Mouse (Mus musculus): ENCODE results near the gene Thnsl2. TPM values are rescaled to one million over a fixed set of nuclear protein-coding genes. Genes with fewer than 3 reads are reported as not detected.

Thnsl2 gene
- polyA plus RNA-seq, 1 experiment from 2014 or later, result 12.6 TPM

DNA sequence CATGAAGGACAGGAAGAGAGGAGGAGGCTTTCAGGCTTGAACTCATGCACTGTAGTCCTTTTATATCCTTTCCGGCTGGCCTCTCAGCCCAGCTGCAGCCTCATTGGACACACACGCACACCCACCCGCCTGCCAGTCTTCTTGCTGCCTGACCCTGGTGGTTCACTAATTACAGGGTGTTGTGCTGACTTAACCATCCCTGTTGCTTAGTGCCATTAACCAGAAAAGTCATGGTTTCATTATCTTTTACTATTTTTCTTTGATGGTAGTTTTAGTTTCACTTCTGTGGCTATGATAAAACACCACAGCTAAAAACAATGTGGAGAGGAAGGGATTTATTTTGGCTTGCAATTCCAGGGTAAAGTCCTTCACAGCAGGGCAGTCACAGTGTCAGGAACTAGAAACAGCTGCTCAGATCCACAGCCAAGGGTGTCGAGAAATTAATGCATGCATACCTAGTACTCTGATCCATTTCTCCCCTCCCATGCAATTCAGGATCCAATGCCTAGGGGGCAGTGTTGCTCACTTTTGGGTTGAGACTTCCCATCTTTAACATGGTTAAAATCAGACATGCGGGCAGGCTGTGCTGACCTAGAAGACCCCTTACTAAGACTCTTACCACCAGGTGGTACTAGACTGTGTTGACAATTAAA, 12.6 kb upstream of the Thnsl2 start:
- no peaks in the 10 kb centered on the region for H3K27me3 ChIP-seq (replicated peaks)
- H3K4me1 ChIP-seq, result no peaks in the 10 kb centered on the region
- H3K27ac ChIP-seq, result no peak overlapping the region
- 80% methylated on average over 5 of the region's 5 CpGs for WGBS
- H3K9ac ChIP-seq, result no peak overlapping the region
- H3K4me3 ChIP-seq (replicated peaks), result no peak overlapping the region
- no peak overlapping the region for H3K4me2 ChIP-seq
- no peak for ATAC-seq (ENCODE audit: insufficient read depth, low FRiP score, low read depth)
- no peaks in the 10 kb centered on the region for H3K9me3 ChIP-seq
- no peaks in the 10 kb centered on the region for H3K36me3 ChIP-seq

DNA sequence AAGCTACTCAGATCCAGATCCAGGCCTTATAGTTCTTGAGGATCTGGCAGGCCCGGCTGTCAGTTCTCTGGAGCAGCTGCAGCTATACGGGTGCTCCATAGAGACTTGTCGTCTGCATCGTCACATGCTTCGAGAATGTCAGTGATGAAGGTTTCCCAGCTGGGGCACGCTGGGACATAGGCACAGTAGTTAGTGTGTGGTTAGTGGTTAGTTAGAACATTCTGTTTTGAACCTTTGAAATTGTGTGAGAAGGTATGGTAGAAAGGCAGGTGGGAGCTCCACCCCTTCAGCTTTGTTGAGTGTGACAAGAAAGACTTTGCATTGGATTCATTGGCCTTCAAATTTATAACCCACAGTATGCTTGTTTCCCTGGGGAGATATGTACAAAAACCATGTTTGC, 10.6 kb upstream of the Thnsl2 start:
- H3K4me2 ChIP-seq, result no peak overlapping the region
- H3K27me3 ChIP-seq (replicated peaks), result no peaks in the 10 kb centered on the region
- no peak overlapping the region for H3K4me3 ChIP-seq (replicated peaks)
- no peaks in the 10 kb centered on the region for H3K4me1 ChIP-seq
- H3K27ac ChIP-seq, result no peak overlapping the region
- WGBS, result 82% methylated on average over 6 of the region's 6 CpGs
- H3K9me3 ChIP-seq, result no peaks in the 10 kb centered on the region
- no peak overlapping the region for H3K9ac ChIP-seq
- no peak for ATAC-seq (ENCODE audit: insufficient read depth, low FRiP score, low read depth)
- no peaks in the 10 kb centered on the region for H3K36me3 ChIP-seq

DNA sequence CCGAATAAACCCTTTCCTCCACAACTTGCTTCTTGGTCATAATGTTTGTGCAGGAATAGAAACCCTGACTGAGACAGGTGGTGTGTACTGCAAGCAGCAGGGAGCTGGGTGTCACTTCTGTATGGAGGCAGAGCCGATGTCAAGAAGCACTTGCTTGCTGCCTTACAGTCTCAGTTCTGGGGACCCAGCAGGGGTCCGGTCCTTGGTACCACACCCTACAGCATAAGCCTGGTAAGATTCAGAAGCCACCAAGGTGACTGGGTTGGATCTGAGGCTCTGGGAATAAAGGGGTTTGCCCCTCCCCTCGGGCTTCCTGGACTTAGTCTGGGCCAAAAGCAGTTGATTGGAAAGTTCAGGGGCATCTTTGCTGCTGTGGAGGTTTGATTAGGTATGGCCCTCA, 9.2 kb upstream of the Thnsl2 start:
- no peak overlapping the region for H3K27ac ChIP-seq
- no peak overlapping the region for H3K4me3 ChIP-seq (replicated peaks)
- no peaks in the 10 kb centered on the region for H3K4me1 ChIP-seq
- H3K9me3 ChIP-seq, result no peaks in the 10 kb centered on the region
- H3K4me2 ChIP-seq, result no peak overlapping the region
- 75% methylated on average over 4 of the region's 4 CpGs for WGBS
- H3K9ac ChIP-seq, result no peak overlapping the region
- ATAC-seq (ENCODE audit: insufficient read depth, low FRiP score, low read depth), result no peak
- H3K36me3 ChIP-seq, result no peaks in the 10 kb centered on the region
- no peaks in the 10 kb centered on the region for H3K27me3 ChIP-seq (replicated peaks)

- Histone ChIP-seq H3K4me2 (no peak overlapping the region), H3K27me3 (replicated peaks) (no peaks in the 10 kb centered on the region), H3K4me1 (no peaks in the 10 kb centered on the region), H3K4me3 (replicated peaks) (no peak overlapping the region), H3K9ac (no peak overlapping the region), H3K27ac (no peak overlapping the region), H3K36me3 (no peaks in the 10 kb centered on the region), H3K9me3 (no peaks in the 10 kb centered on the region)
- no peak for ATAC-seq (ENCODE audit: insufficient read depth, low FRiP score, low read depth)
- WGBS, result 58% methylated on average over 10 of the region's 10 CpGs
Measured at GRCm38 (mm10) chr6:71151098-71151497, 6.9 kb upstream of the Thnsl2 start.

- no peaks in the 10 kb centered on the region for H3K27me3 ChIP-seq (replicated peaks)
- no peak overlapping the region for H3K9ac ChIP-seq
- H3K4me1 ChIP-seq, result no peaks in the 10 kb centered on the region
- ATAC-seq (ENCODE audit: insufficient read depth, low FRiP score, low read depth), result no peak
- WGBS, result 17% methylated on average over 5 of the region's 5 CpGs
- H3K4me2 ChIP-seq, result no peak overlapping the region
- no peaks in the 10 kb centered on the region for H3K9me3 ChIP-seq
- H3K27ac ChIP-seq, result no peak overlapping the region
- no peak overlapping the region for H3K4me3 ChIP-seq (replicated peaks)
- H3K36me3 ChIP-seq, result no peaks in the 10 kb centered on the region
Measured at GRCm38 (mm10) chr6:71149534-71149933, 5.3 kb upstream of the Thnsl2 start.

DNA sequence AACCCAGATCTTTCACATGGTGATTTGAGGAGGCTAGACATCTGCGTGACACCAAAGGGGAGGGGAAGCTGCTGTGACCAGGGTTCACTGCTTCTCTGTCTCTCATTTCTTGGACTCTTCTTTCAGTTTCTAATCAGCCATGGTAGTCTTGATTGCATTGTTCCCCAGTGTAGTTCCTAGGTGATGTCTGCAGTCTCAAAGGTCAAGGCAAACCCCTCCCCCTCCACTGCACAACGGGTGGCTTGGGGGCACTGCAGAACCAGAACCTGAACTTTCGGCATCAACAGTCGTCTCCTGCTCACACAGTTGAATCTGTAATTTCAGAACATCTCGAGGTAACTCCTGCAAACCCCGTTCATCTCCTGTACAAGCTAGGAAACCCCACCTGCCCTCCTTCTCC, 4.1 kb upstream of the Thnsl2 start:
- Histone ChIP-seq H3K4me3 (replicated peaks) (no peak overlapping the region), H3K4me2 (no peak overlapping the region), H3K27ac (no peak overlapping the region), H3K9ac (no peak overlapping the region), H3K36me3 (no peaks in the 10 kb centered on the region), H3K9me3 (no peaks in the 10 kb centered on the region), H3K27me3 (replicated peaks) (no peaks in the 10 kb centered on the region), H3K4me1 (no peaks in the 10 kb centered on the region)
- WGBS, result 71% methylated on average over 6 of the region's 6 CpGs
- no peak for ATAC-seq (ENCODE audit: insufficient read depth, low FRiP score, low read depth)

DNA sequence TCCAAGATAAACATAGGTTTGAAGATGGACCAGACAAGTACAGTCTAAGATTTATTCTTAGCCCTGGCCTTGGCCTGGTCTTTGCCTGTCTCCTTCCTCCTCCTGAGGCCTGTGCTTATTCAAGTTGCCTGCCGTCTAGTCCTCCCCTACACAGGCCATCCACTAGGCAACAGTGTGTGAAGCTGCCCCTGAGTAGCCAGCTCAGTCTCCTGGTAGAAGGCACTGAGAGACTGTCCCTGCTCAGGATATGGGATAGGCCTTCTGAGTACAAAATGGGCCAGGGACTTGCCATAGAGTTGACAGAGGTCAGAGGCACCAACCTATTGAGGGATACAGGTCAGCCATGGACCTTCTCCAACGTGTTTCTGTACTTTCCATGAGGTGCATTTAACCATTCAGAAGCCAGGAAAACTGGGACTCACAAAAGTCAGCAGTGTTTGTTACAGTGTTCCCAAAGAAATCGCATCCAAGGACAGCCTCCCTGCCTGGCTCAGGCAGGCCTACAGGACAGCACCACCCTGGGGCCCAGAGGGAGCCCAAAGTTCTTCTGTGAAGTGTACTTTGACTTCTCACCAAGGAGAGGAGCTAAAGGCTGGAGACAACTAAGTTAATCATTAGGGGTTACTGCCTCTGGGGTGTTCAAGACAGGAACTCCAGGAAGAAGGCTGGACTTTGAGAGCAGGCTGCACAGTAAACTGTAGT, 1.2 kb upstream of the Thnsl2 start:
- Histone ChIP-seq H3K9ac (no peak overlapping the region), H3K9me3 (no peaks in the 10 kb centered on the region), H3K27me3 (replicated peaks) (no peaks in the 10 kb centered on the region), H3K4me3 (replicated peaks) (no peak overlapping the region), H3K4me2 (no peak overlapping the region), H3K27ac (0 out of 2 replicates have a peak overlapping the region, but pooled peaks have one; percentile 5), H3K36me3 (no peaks in the 10 kb centered on the region), H3K4me1 (no peaks in the 10 kb centered on the region)
- WGBS, result 46% methylated on average over 3 of the region's 3 CpGs
- peak; percentile 10; the same call in 1 of the 2 replicates for ATAC-seq (ENCODE audit: insufficient read depth, low FRiP score, low read depth)

- 0 out of 2 replicates have a peak, but pooled peaks have one; percentile 11 for ATAC-seq (ENCODE audit: insufficient read depth, low FRiP score, low read depth)
- H3K27ac ChIP-seq, result peak overlapping the region; percentile 60; the same call in 1 of the 2 replicates
- no peaks in the 10 kb centered on the region for H3K36me3 ChIP-seq
- peak overlapping the region; percentile 33; the same call in 1 of the 2 replicates for H3K9ac ChIP-seq
- H3K4me3 ChIP-seq (replicated peaks), result peak overlapping the region; percentile 53
- no peaks in the 10 kb centered on the region for H3K27me3 ChIP-seq (replicated peaks)
- 2% methylated on average over 19 of the region's 19 CpGs for WGBS
- H3K9me3 ChIP-seq, result no peaks in the 10 kb centered on the region
- peak overlapping the region; percentile 89 for H3K4me2 ChIP-seq
- H3K4me1 ChIP-seq, result no peaks in the 10 kb centered on the region
Measured at GRCm38 (mm10) chr6:71143154-71143893, 915 bp downstream of the Thnsl2 start.

DNA sequence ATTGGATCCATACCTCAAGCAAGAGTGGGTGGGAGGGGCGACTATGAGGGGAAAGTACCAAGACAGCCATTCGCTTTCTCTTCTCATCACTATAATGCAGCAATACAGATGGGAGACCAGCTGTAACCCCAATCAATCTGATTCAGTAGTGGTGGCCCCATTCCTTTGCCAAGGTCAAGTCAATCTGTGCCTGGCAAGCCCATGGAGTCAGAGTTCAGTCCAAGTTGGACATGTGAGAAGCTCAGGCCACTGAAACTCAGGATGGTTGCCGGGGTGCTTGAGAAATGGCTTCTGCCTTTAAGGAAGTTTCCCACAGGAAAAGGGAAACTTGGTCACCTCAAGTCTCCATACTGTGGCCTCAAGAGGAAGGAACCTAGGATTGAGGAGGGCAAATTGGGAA, 9.2 kb downstream of the Thnsl2 start:
- H3K27ac ChIP-seq, result no peak overlapping the region
- H3K27me3 ChIP-seq (replicated peaks), result no peaks in the 10 kb centered on the region
- no peak for ATAC-seq (ENCODE audit: insufficient read depth, low FRiP score, low read depth)
- no peaks in the 10 kb centered on the region for H3K9me3 ChIP-seq
- no peaks in the 10 kb centered on the region for H3K36me3 ChIP-seq
- H3K9ac ChIP-seq, result no peak overlapping the region
- WGBS, result 80% methylated on average over 3 of the region's 3 CpGs
- no peak overlapping the region for H3K4me3 ChIP-seq (replicated peaks)
- H3K4me1 ChIP-seq, result no peaks in the 10 kb centered on the region
- no peak overlapping the region for H3K4me2 ChIP-seq

- Histone ChIP-seq H3K36me3 (no peaks in the 10 kb centered on the region), H3K9me3 (no peaks in the 10 kb centered on the region), H3K4me1 (no peaks in the 10 kb centered on the region), H3K27ac (no peak overlapping the region), H3K4me3 (replicated peaks) (no peak overlapping the region), H3K4me2 (no peak overlapping the region), H3K9ac (no peak overlapping the region), H3K27me3 (replicated peaks) (no peaks in the 10 kb centered on the region)
- WGBS, result 82% methylated on average over 11 of the region's 11 CpGs
- ATAC-seq (ENCODE audit: insufficient read depth, low FRiP score, low read depth), result no peak
Measured at GRCm38 (mm10) chr6:71133559-71133958, 10.7 kb downstream of the Thnsl2 start.

DNA sequence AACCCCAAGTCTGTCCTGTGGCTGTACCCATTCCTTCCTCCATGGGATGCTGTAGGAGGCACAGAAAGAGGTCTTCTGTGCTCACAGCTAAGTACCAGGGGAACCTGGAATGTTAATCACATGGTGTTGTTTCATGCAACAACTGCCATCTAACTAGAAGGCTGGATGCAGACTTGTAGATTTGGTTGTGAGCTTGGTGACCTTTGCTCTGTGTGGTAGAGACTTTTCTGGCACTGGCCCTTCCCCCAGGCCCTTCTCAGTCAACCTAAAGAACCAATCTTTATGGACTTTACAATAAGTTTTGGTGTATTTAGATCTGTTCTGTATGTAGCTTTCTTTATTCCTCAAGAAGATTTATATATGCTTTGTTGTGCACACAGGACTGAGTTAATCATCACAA, 13.2 kb downstream of the Thnsl2 start:
- Histone ChIP-seq H3K27ac (no peak overlapping the region), H3K4me1 (no peaks in the 10 kb centered on the region), H3K9me3 (no peaks in the 10 kb centered on the region), H3K4me2 (no peak overlapping the region), H3K4me3 (replicated peaks) (no peak overlapping the region), H3K9ac (no peak overlapping the region), H3K27me3 (replicated peaks) (no peaks in the 10 kb centered on the region), H3K36me3 (no peaks in the 10 kb centered on the region)
- ATAC-seq (ENCODE audit: insufficient read depth, low FRiP score, low read depth), result no peak

DNA sequence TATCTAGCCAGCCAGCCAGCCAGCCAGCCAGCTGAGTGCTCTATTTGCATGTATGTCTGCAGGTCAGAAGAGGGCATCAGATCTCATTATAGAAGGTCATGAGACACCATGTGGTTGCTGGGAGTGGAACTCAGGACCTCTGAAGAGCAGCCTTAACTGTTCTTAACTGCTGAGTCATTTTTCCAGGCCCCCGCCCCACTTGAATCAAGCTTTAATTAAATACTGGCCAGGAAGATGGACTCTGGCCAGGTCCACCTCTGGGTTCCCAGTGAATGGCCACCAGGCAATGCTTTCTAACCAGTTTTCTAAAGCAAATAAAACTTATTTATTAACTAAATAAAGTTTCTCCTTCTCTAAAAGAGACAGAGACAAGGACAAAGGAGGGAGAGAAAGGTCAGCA, 14.0 kb downstream of the Thnsl2 start:
- ATAC-seq (ENCODE audit: insufficient read depth, low FRiP score, low read depth), result no peak
- Histone ChIP-seq H3K27ac (no peak overlapping the region), H3K27me3 (replicated peaks) (no peaks in the 10 kb centered on the region), H3K36me3 (no peaks in the 10 kb centered on the region), H3K9ac (no peak overlapping the region), H3K4me2 (no peak overlapping the region), H3K4me3 (replicated peaks) (no peak overlapping the region), H3K4me1 (no peaks in the 10 kb centered on the region), H3K9me3 (no peaks in the 10 kb centered on the region)
- 81% methylated on average over 1 of the region's 1 CpGs for WGBS

Data from stomach, embryonic 15.5 days (tissue).